Mouse (Mus musculus) erythroid progenitor cell, adult 5-6 weeks (primary cell): ENCODE results near the gene Lhx2. TPM values are rescaled to one million over a fixed set of nuclear protein-coding genes. Genes with fewer than 3 reads are reported as not detected.

ENCODE experiments used
- ATAC-seq: replicated peaks from 2 replicates; pipeline ENCODE4 v1.8.0; 2016; ENCODE audit warnings: moderate number of reproducible peaks, mild to moderate bottlenecking, moderate TSS enrichment, inconsistent platforms; ENCODE audit not compliant: poor library complexity, low FRiP score, severe bottlenecking
- total RNA-seq, 2 experiments: library from RNA; stranded (forward) in 1 of 2; stranded (reverse) in 1 of 2; fragments of 150-400 nt in 1 of 2; fragments of 186-747, 209-891 nt in 1 of 2; gene quantifications; 2 replicates each; pipeline versions ENCODE4 v1.2.3 to v1.2.4; 2015 to 2017; ENCODE audit warnings: low replicate concordance in 2 of 2

The Lhx2 gene
- total RNA-seq (2015; ENCODE audit: low replicate concordance) = not detected in 2 replicates
- not detected in 2 replicates for total RNA-seq (2017; ENCODE audit: low replicate concordance)

GRCm38 (mm10) chr2:38338990-38339909 is at the start of gene Lhx2:
Lhx2 (plus strand) TSS chr2:38339281.
- no peak for ATAC-seq

- ATAC-seq = no peak
Observed at GRCm38 (mm10) chr2:38291526-38291925, 47.6 kb upstream of the Lhx2 start.

GRCm38 (mm10) chr2:38295939-38296338 is 43.1 kb upstream of the Lhx2 start:
- ATAC-seq = no peak

- ATAC-seq = no peak
Observed at GRCm38 (mm10) chr2:38300941-38301340, 38.1 kb upstream of the Lhx2 start.

GRCm38 (mm10) chr2:38305152-38305551 is 33.9 kb upstream of the Lhx2 start:
- no peak for ATAC-seq

- no peak for ATAC-seq
Observed at GRCm38 (mm10) chr2:38312921-38313320, 26.2 kb upstream of the Lhx2 start.

- ATAC-seq = no peak
Observed at GRCm38 (mm10) chr2:38313399-38313798, 25.7 kb upstream of the Lhx2 start.

GRCm38 (mm10) chr2:38319086-38319485 is 20.0 kb upstream of the Lhx2 start:
- ATAC-seq = no peak

- no peak for ATAC-seq
Observed at GRCm38 (mm10) chr2:38320911-38321310, 18.2 kb upstream of the Lhx2 start.

GRCm38 (mm10) chr2:38323380-38323779 is 15.7 kb upstream of the Lhx2 start:
- ATAC-seq = no peak

GRCm38 (mm10) chr2:38326671-38327070 is 12.4 kb upstream of the Lhx2 start:
- ATAC-seq = no peak

- no peak for ATAC-seq
Observed at GRCm38 (mm10) chr2:38333586-38334119, 5.4 kb upstream of the Lhx2 start.

- no peak for ATAC-seq
Observed at GRCm38 (mm10) chr2:38336606-38337005, 2.5 kb upstream of the Lhx2 start.

GRCm38 (mm10) chr2:38337091-38337640 is 1.9 kb upstream of the Lhx2 start:
- ATAC-seq = no peak

- ATAC-seq = no peak
Observed at GRCm38 (mm10) chr2:38337681-38338080, 1.4 kb upstream of the Lhx2 start.

- ATAC-seq = no peak
Observed at GRCm38 (mm10) chr2:38338348-38338932, 641 bp upstream of the Lhx2 start.

- no peak for ATAC-seq
Observed at GRCm38 (mm10) chr2:38339910-38340625, 987 bp downstream of the Lhx2 start.

GRCm38 (mm10) chr2:38340626-38341200 is 1.6 kb downstream of the Lhx2 start:
- ATAC-seq = no peak

GRCm38 (mm10) chr2:38343573-38343972 is 4.5 kb downstream of the Lhx2 start:
- no peak for ATAC-seq

- ATAC-seq = no peak
Observed at GRCm38 (mm10) chr2:38344727-38345126, 5.6 kb downstream of the Lhx2 start.
